In genomic region chr16:21357433-21357832, GRCm38 (mm10) we compare ENCODE assay signal across 13 mouse cellular contexts.
DNase-seq lines count a peak whose midpoint lies in the region; ATAC-seq and TF ChIP-seq lines count a peak whose summit lies in the region.
"Had no signal": no experiment of that assay in that cellular context is flagged by ENCODE, and none has a peak within 500 bp of the region (broad histone marks: within the 10 kb centered on the region; RNA-seq: fewer than 3 reads in every experiment).

No protein-coding gene starts in this region.

- no peak for TF ChIP-seq CTCF in left cerebral cortex, adult 2 months (IDR thresholded peaks at IDR 0.05)

- H3K4me1 ChIP-seq in heart, embryonic 11.5 days (ENCODE audit: control insufficient read depth, insufficient read depth, low read length): peaks cover 29% of the 10 kb centered on the region
- H3K4me1 ChIP-seq in liver, embryonic 12.5 days: peaks cover 73% of the 10 kb centered on the region
- H3K4me1 ChIP-seq in stomach, embryonic 16.5 days (ENCODE audit: control insufficient read depth, insufficient read depth, low read length): peaks cover 11% of the 10 kb centered on the region; the same call in 1 of the 2 replicates

- H3K4me2 ChIP-seq in heart, embryonic 11.5 days: peak overlapping the region; percentile 18; the same call in 1 of the 2 replicates
- H3K4me2 ChIP-seq in liver, embryonic 12.5 days: peak overlapping the region; percentile 66
- H3K4me2 ChIP-seq in stomach, embryonic 16.5 days (ENCODE audit: low read depth, low read length): no peak overlapping the region
- H3K4me2 ChIP-seq: embryonic facial prominence, embryonic 12.5 days; forebrain, embryonic 12.5 days; neural tube, embryonic 15.5 days had no signal

- H3K36me3 ChIP-seq in heart, embryonic 11.5 days (ENCODE audit: control insufficient read depth, insufficient read depth, low read length): no peaks in the 10 kb centered on the region
- H3K36me3 ChIP-seq in liver, embryonic 12.5 days: no peaks in the 10 kb centered on the region
- no peaks in the 10 kb centered on the region for H3K36me3 ChIP-seq in stomach, embryonic 16.5 days (ENCODE audit: control insufficient read depth, insufficient read depth, low read length)
- H3K36me3 ChIP-seq: embryonic facial prominence, embryonic 12.5 days; forebrain, embryonic 12.5 days; neural tube, embryonic 15.5 days had no signal

- intact Hi-C loops in heart, postnatal 14 days (cut with DNase I): no loop called here
- intact Hi-C loops in left cerebral cortex, adult 2 months (cut with DNase I): no loop called here

- DNase-seq in heart, postnatal 14 days: no peak
- peak; percentile 35 for DNase-seq in spleen, adult 12 weeks (ENCODE audit: low spot score)
- DNase-seq in spleen, postnatal 14 days (ENCODE audit: low spot score in 2 of 2): no peak
- DNase-seq in left cerebral cortex, adult 2 months (ENCODE audit: extremely low spot score in 1 of 2, low spot score in 2 of 2): no peak
- DNase-seq: cerebellum, postnatal 14 days had no signal

- H3K9ac ChIP-seq in heart, embryonic 11.5 days (ENCODE audit: low read depth, low read length): no peak overlapping the region
- H3K9ac ChIP-seq in liver, embryonic 12.5 days: peak overlapping the region; percentile 67
- no peak overlapping the region for H3K9ac ChIP-seq in stomach, embryonic 16.5 days (ENCODE audit: low read length)
- H3K9ac ChIP-seq: embryonic facial prominence, embryonic 12.5 days; forebrain, embryonic 12.5 days; neural tube, embryonic 15.5 days had no signal

- H3K4me3 ChIP-seq in heart, embryonic 11.5 days (ENCODE audit: low read depth, low read length): no peak overlapping the region
- H3K4me3 ChIP-seq in liver, embryonic 12.5 days: peak overlapping the region; percentile 24; the same call in 1 of the 2 replicates
- no peak overlapping the region for H3K4me3 ChIP-seq in stomach, embryonic 16.5 days (replicated peaks; ENCODE audit: low read length)
- no peak overlapping the region for H3K4me3 ChIP-seq in left cerebral cortex, adult 2 months
- H3K4me3 ChIP-seq: embryonic facial prominence, embryonic 12.5 days; forebrain, embryonic 12.5 days; neural tube, embryonic 15.5 days had no signal

- 13% methylated on average over 5 of the region's 5 CpGs for WGBS in heart, embryonic 11.5 days (ENCODE audit: insufficient replicate concordance)
- WGBS in liver, embryonic 12.5 days (ENCODE audit: insufficient replicate concordance): 5% methylated on average over 5 of the region's 5 CpGs
- 46% methylated on average over 5 of the region's 5 CpGs for WGBS in stomach, embryonic 16.5 days

- H3K27me3 ChIP-seq in heart, embryonic 11.5 days (ENCODE audit: control insufficient read depth, insufficient read depth, low read length): no peaks in the 10 kb centered on the region
- H3K27me3 ChIP-seq in liver, embryonic 12.5 days (replicated peaks): peaks cover 6% of the 10 kb centered on the region; the same call in 1 of the 2 replicates
- H3K27me3 ChIP-seq in stomach, embryonic 16.5 days (ENCODE audit: control insufficient read depth, insufficient read depth, low read length): no peaks in the 10 kb centered on the region
- H3K27me3 ChIP-seq: embryonic facial prominence, embryonic 12.5 days; neural tube, embryonic 15.5 days had no signal

- H3K9me3 ChIP-seq in heart, embryonic 11.5 days (replicated peaks; ENCODE audit: control insufficient read depth, low read length): no peaks in the 10 kb centered on the region
- H3K9me3 ChIP-seq in liver, embryonic 12.5 days (replicated peaks): no peaks in the 10 kb centered on the region
- H3K9me3 ChIP-seq in stomach, embryonic 16.5 days (replicated peaks; ENCODE audit: control insufficient read depth, low read length): no peaks in the 10 kb centered on the region
- H3K9me3 ChIP-seq: embryonic facial prominence, embryonic 12.5 days; forebrain, embryonic 12.5 days; neural tube, embryonic 15.5 days had no signal

- H3K27ac ChIP-seq in heart, embryonic 11.5 days (ENCODE audit: low read depth, low read length): peak overlapping the region; percentile 46; the same call in 1 of the 2 replicates
- peak overlapping the region; percentile 98 for H3K27ac ChIP-seq in liver, embryonic 12.5 days
- no peak overlapping the region for H3K27ac ChIP-seq in stomach, embryonic 16.5 days (ENCODE audit: low read length)
- H3K27ac ChIP-seq in left cerebral cortex, adult 2 months: no peak overlapping the region; the same call in 1 of the 2 replicates
- H3K27ac ChIP-seq: embryonic facial prominence, embryonic 12.5 days; forebrain, embryonic 12.5 days; hindbrain, postnatal 0 days; neural tube, embryonic 15.5 days had no signal

- ATAC-seq in heart, embryonic 11.5 days (replicated peaks; ENCODE audit: insufficient number of reproducible peaks, low FRiP score, low TSS enrichment): no peak
- ATAC-seq in liver, embryonic 12.5 days: peak; percentile 84
- peak; percentile 52; the same call in 1 of the 2 replicates for ATAC-seq in stomach, embryonic 16.5 days (ENCODE audit: insufficient read depth, low FRiP score)
- no peak for ATAC-seq in monocyte, adult 5-6 weeks (replicated peaks; ENCODE audit: insufficient number of reproducible peaks, low FRiP score, low TSS enrichment, poor library complexity, severe bottlenecking)
- ATAC-seq: hindbrain, postnatal 0 days had no signal

Comparison
In these comparisons a context has a peak if more than half of its experiments do, and no peak if none do; other contexts are left out.
1. ATAC-seq: peak in liver, embryonic 12.5 days (single experiment) and stomach, embryonic 16.5 days (single experiment); none in heart, embryonic 11.5 days (single experiment) and monocyte, adult 5-6 weeks (single experiment).
2. H3K27ac ChIP-seq: peak in heart, embryonic 11.5 days (single experiment) and liver, embryonic 12.5 days (single experiment); none in stomach, embryonic 16.5 days (single experiment) and left cerebral cortex, adult 2 months (single experiment).